Mouse (Mus musculus): ENCODE measurements at regions not wholly inside any gene's neighbourhood (a gene's known extent, or its start where the extent isn't known, plus 50 kb on each side); places are given as distances from the start of the nearest gene placed in this dataset.

DNA sequence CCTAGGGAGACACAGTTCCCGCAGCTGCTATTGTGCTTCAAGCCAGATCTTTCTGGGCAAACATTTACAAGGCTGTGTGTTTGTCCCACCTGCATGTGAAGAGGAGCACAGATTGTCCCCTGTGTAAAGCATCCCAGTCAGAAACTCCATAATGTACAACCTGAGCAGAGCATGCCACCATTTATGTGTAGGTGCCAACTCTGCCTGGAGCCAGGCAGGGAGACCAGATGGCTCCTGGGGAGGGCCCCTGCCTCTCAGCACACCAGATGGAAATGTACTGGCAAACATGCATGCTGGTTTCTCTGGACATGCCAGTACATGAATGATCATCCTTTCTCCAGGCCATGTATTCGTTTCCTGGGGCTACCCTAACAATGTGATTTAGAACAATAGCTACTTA, 98.6 kb upstream of the Foxp3 start:
- no peak for DNase-seq (ENCODE audit: low read depth, low spot score)

DNA sequence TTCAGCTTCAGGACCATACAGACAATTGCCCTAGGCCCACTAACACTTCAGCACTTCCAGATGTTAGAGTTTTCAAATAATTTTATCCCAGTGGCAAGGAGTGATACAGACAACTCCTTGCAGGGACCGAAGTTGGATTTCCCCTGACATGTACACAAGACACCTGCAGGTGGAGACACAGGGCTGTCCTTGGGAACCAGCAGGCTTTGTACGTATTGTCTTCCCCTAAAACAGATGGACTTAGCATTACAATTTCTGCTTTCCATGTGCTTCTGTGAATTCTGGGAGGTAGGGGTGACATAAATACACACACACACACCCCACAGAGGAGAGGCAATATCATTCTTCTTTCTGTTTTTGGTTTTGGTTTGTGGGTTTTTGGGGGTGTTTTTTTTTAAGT, 98.2 kb upstream of the Usp27x start:
- DNase-seq (ENCODE audit: low read depth, low spot score) = peak; percentile 43

DNA sequence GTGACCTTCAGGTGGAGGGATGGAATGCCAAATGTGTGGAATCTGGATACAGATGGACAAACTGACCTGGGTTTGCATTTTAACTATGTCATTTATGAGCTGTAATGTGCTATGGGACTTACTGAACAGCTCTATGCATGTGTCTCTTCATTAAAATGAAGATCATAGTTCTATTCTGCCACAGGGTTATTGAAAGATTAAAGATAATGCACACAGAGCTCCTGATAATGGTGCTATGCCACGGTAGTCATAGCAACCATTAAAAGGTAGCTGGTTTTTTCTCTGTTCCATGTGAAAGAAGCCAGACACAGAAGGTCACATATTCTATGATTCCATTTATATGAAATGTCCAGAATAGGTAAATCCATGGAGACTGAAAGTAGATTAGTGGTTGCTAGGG, 94.2 kb upstream of the Usp27x start:
- no peak for DNase-seq (ENCODE audit: low read depth, low spot score)

DNA sequence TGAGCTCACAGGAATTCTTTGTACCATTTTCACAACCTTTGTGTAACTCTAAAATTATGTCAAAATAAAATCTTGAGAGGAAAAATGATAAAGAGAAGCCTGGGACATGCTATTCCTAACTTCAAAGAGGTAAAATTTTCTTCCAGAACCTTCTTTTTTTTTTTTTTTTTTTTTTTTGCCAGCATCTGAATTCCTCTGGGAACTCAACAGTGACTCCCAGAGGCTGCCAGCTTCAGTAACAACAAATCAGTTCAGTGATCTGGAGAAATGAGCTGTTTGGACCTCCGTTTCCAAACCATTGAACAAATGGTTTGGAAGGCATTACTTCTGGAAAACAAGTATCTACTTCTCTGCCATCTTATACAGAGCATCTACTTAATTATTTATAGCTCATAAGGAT, 92.4 kb upstream of the Usp27x start:
- DNase-seq (ENCODE audit: low read depth, low spot score) = peak; percentile 4

DNA sequence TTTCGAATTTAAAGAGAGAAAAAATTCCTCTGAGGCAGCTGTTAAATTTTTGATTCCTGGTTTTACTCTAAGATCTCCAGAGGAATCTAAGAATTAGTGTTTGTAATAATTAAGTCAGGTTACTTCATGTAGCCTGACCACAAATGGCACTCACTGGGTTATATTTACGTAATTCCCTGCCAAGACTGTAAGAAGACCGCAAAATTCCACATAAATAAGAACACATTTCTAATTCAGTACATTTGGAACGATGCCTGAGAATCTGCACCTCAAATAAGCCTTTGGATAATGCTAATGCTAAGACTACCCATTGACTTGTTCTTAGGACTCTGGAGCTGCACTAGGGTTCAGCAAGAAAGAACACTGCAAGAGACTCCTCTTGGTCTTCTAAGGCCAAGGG, 81.2 kb upstream of the Usp27x start:
- DNase-seq (ENCODE audit: low read depth, low spot score) = no peak

DNA sequence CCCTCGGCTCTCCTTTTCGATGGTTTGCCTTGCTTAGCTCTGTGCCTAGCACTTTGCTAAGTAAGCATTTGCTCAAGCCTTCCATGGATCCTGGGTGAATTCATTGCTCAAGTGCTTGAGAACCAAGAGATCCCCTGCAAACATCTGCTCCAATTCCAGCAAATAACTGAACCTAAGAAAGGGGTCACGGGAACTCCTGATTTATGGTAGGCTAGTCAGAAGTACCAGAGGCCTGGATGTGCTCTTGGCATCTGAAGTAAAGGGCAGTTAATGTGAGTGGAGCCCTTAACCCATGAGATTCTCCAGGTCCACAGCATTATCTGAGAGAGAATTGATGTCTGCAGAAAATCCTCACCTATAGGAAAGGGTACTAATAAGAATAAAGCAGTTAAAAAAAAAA, 69.4 kb upstream of the Usp27x start:
- no peak for DNase-seq (ENCODE audit: low read depth, low spot score)

DNA sequence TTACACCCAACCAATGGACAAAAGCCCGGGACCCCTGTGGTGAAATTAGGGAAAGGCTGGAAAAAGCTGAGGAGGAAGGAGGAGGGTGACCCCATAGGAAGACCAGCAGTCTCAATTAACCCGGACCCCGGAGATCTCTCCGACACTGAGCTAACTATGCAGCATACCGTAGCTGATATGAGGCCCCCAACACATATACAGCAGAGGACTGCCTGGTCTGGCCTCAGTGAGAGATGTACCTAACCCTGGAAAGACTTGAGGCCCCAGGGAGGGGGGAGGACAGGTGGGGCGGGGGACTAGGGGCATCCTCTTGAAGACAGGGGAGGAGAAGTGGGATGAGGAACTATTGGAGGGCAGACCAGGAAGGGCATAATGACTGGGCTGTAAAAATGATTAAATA, 69.0 kb upstream of the Usp27x start:
- DNase-seq (ENCODE audit: low read depth, low spot score) = no peak

DNA sequence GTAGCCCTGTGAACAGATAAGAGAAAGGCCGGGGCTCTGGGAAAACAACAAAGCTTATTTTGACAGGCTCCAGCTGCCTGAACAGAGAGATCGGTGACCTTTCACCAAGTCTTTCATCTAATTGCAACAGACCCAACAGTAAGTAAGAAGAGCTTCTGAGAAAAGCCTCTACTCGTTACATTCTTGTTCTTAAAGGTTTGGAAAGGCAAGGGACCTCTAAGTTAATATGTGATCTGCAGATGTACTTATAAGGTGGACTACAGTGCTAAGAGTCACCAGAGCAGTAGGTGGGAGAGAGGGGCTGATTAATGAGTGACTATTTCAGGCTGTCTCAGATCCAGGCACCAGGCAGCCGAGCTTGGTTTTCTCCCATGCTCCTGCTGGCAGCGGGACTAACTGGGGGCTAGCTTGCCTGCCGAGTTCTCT, 68.4 kb upstream of the Usp27x start:
- DNase-seq (ENCODE audit: low read depth, low spot score) = no peak

DNA sequence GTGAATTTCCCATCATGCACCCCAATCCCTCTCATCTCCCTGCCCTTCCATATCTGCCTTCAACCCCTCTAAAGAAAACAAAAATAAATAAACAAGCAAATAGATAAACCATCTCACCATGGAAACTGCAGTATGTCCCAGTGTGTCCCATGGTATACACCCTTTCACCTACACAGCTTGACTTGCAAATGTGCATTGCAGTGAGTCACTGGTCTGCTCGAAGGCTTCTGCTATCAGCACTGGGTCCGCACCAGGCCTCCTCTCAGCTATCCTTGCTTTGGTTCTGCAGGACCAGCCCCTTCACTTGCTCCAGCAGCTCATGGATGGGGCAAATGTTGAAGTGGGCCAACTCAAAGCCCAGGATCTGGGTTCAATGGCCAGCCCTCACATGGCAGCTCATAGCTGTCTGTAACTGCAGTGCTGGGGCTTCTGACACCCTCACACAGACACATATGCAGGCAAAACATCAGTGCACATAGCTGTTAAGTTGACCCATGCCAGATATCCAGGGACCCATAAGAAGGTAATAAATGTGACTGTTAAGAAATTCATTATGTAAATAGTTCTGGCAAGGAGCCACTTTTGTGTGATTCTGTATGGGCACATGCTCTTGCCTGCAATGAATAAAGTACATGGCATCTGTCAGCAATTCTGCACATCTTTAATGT, 59.9 kb upstream of the Usp27x start:
- no peak for DNase-seq (ENCODE audit: low read depth, low spot score)

DNA sequence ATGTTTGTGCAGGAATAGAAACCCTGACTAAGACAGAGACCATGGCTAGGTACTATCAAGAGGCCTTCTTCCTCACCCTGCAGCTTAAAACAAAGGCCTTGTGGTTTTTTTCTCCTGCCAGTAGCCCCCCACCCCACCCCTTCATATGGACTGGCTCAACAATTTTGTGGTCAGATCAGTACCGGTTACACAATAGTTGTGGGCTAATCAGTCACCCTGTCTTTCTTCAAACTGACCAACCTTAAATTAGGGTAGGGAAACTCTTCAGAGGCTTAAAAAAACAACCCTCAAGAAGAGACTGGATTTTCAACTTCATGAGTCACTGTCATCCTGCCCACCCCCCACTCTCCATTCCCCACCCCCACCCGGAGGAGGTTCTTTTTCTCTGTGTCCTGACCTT, 58.6 kb upstream of the Usp27x start:
- DNase-seq (ENCODE audit: low read depth, low spot score) = no peak

DNA sequence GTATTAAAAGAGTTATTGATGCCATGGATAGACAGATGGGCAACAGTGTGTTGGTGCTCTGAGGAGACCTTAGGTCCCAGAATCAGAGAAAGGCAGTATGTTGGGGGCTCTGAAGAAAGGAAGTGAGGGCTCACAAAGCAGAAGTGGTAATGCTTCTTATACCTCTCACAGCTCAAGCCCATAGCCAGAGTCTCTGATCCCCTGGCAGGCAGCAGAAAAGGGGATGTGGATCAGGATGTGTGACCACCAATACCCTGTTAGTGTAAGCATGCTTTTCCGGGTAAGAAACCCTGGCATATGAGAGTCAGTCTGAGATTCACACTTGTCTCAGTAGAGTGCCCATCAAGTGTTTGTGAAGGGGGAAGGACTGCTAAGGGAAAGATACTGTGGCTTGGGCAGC, 54.8 kb upstream of the Usp27x start:
- DNase-seq (ENCODE audit: low read depth, low spot score) = no peak

DNA sequence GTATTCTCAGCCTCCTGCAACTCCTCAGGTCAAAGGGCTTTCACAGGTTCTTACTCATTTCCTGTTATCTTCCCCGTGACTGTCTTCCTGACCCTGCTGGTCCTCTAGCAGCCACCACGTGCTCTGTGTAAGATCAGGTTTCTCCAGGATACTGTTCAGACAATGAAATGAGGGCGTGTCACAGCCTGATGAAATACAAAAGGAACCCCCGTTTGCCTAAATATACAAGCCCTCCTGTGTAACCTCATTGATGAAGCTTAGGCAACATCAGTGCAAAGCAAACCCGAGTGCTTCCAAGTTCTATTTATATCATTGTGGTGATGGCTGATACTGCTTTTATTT, 53.9 kb upstream of the Usp27x start:
- peak; percentile 91 for DNase-seq (ENCODE audit: low read depth, low spot score)

DNA sequence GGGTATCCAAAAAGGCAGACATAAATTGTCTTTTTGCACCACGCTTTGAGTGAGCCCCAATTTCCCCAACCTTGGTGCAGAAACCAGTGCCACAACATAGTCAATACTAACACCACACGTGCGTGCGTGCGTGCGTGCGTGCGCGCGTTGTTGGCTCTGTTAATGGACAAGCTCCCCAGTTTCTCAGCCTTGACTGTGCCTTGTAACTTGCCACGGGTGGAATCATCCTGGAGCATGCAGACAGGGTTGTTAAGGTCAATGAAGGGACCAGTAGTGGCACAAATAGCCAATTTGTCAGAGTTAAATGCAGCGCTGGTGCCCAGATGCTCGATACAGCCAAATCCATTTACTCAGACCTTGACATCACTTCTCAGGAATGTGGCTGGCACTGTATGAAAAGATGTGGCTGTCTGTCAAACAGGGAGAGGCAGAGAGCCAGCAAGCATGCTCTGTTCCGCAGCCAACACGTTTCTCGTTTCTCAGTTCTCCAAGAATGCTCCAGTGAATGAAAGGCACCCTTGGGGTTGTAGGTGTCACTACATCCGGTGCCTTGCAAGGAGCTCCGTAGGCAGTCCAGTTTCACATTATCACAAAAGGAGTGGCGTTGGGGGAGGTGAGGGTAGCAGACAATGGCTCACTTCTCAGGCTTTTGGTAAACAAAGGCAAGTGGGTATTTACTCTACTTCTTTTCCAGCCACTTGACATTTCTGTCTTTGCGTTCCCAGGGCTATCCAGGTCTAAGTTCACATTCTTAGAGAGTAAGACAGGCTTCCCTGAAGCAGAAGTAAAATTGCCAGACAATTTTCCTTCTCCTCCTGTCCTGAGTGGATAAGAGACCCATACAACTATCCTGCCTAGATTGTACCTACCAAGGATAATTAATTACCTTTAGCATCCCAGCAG, 53.2 kb upstream of the Usp27x start:
- DNase-seq (ENCODE audit: low read depth, low spot score) = peak; percentile 78

All from ES-CJ7 (cell line).